ENCODE assay signal across 14 mouse cellular contexts in genomic region chr8:127768311-127768710, GRCm38 (mm10).
"Had no signal": no experiment of that assay in that cellular context is flagged by ENCODE, and none has a peak within 500 bp of the region (broad histone marks: within the 10 kb centered on the region; RNA-seq: fewer than 3 reads in every experiment).

No protein-coding gene starts in this region.

- ATAC-seq: lung, postnatal 0 days; midbrain, embryonic 15.5 days had no signal

- H3K27me3 ChIP-seq: limb, embryonic 12.5 days; midbrain, embryonic 15.5 days; stomach, embryonic 15.5 days had no signal

- H3K9me3 ChIP-seq: limb, embryonic 12.5 days; midbrain, embryonic 15.5 days; stomach, embryonic 15.5 days had no signal

- H3K27ac ChIP-seq: layer of hippocampus, adult 2 months; limb, embryonic 12.5 days; liver, embryonic 14.5 days; midbrain, embryonic 15.5 days; stomach, embryonic 15.5 days had no signal

- DNase-seq: kidney, adult 8-10 months; kidney, postnatal 36 days; liver; lung, adult 2 months; lung, postnatal 36 days; right cerebral cortex, postnatal 14 days; thymus, adult 2 months; thymus, postnatal 25 days had no signal

- H3K9ac ChIP-seq: limb, embryonic 12.5 days; liver, embryonic 14.5 days; midbrain, embryonic 15.5 days; stomach, embryonic 15.5 days had no signal

- H3K4me2 ChIP-seq: limb, embryonic 12.5 days; midbrain, embryonic 15.5 days; stomach, embryonic 15.5 days had no signal

- H3K36me3 ChIP-seq: limb, embryonic 12.5 days; midbrain, embryonic 15.5 days; stomach, embryonic 15.5 days had no signal

- H3K4me3 ChIP-seq: layer of hippocampus, adult 2 months; limb, embryonic 12.5 days; midbrain, embryonic 15.5 days; stomach, embryonic 15.5 days had no signal

- H3K4me1 ChIP-seq: limb, embryonic 12.5 days; midbrain, embryonic 15.5 days; stomach, embryonic 15.5 days had no signal
